Mouse (Mus musculus) thymus, adult 2 months (tissue): ENCODE measurements around the gene Smo. TPM values are rescaled to one million over a fixed set of nuclear protein-coding genes. Genes with fewer than 3 reads are reported as not detected.

Experiments
- DNase-seq: peaks from one replicate; pipeline ENCODE4 v3.0.0; 2021
- H3K27ac ChIP-seq: fragments of 200-500 bp; 2 replicates; pipeline ENCODE4 v1.5.1; 2012; ENCODE audit warnings: low read length, control low read depth; ENCODE audit not compliant: control insufficient read depth, insufficient read depth
- H3K27me3 ChIP-seq: fragments of 200-500 bp; 2 replicates; pipeline ENCODE4 v1.6.1; 2012; ENCODE audit warnings: mild to moderate bottlenecking, low read length, moderate library complexity, mixed read lengths; ENCODE audit not compliant: control insufficient read depth, insufficient read depth
- H3K36me3 ChIP-seq: fragments of 200-500 bp; 2 replicates; pipeline ENCODE4 v1.6.1; 2012; ENCODE audit warnings: mild to moderate bottlenecking, low read length, moderate library complexity; ENCODE audit not compliant: control insufficient read depth, insufficient read depth
- H3K4me1 ChIP-seq: fragments of 200-500 bp; replicated peaks from 2 replicates; pipeline ENCODE4 v1.6.1; 2012; ENCODE audit warnings: low read length; ENCODE audit not compliant: control insufficient read depth, insufficient read depth
- H3K4me3 ChIP-seq: fragments of 200-500 bp; 2 replicates; pipeline ENCODE4 v1.5.1; 2012; ENCODE audit warnings: mild to moderate bottlenecking, low read length, control low read depth, moderate library complexity; ENCODE audit not compliant: control insufficient read depth, insufficient read depth
- CTCF ChIP-seq: fragments of 200-500 bp; IDR thresholded peaks from 2 replicates; pipeline ENCODE4 v1.5.1; 2012; ENCODE audit warnings: mild to moderate bottlenecking, control low read depth, low read length, moderate library complexity, borderline replicate concordance; ENCODE audit not compliant: control insufficient read depth, poor library complexity, insufficient read depth; ENCODE audit errors: extremely low read depth
- POLR2A ChIP-seq: fragments of 200-500 bp; IDR thresholded peaks from 2 replicates; pipeline ENCODE4 v1.6.1; 2012; ENCODE audit warnings: mild to moderate bottlenecking, low read length, control low read depth, moderate library complexity; ENCODE audit not compliant: control insufficient read depth, poor library complexity, insufficient read depth; ENCODE audit errors: extremely low read depth
- WGBS: fragments of 180-500 bp; shearing (Covaris S2); methylation state at CpG from one replicate; pipeline ENCODE4 v1.1.7; 2018; 5-methylcytosine and 5-hydroxymethylcytosine counted together
- polyA plus RNA-seq: library from polyadenylated mRNA; depleted of rRNA; stranded (reverse); fragments of >200 nt; gene quantifications from 2 replicates; pipeline ENCODE4 v1.2.3, GENCODE M21; 2012

The Smo gene
- polyA plus RNA-seq, 1 experiment, result 48.9 TPM

GRCm38 (mm10) chr6:29721890-29722289 is 13.4 kb upstream of the Smo start:
- 76% methylated on average over 2 of the region's 2 CpGs for WGBS
- Histone ChIP-seq H3K27ac (no peak overlapping the region), H3K4me3 (no peak overlapping the region), H3K36me3 (no peaks in the 10 kb centered on the region), H3K4me1 (peaks cover 10% of the 10 kb centered on the region), H3K27me3 (no peaks in the 10 kb centered on the region)
- TF ChIP-seq POLR2A (no peak), CTCF (no peak)
- DNase-seq, result no peak

GRCm38 (mm10) chr6:29726576-29727200 is 8.6 kb upstream of the Smo start:
- TF ChIP-seq POLR2A, result no peak
- TF ChIP-seq CTCF, result no peak
- WGBS, result 82% methylated on average over 1 of the region's 1 CpGs
- Histone ChIP-seq H3K36me3 (no peaks in the 10 kb centered on the region), H3K27ac (no peak overlapping the region), H3K27me3 (no peaks in the 10 kb centered on the region), H3K4me3 (no peak overlapping the region), H3K4me1 (no peaks in the 10 kb centered on the region)
- DNase-seq, result no peak

GRCm38 (mm10) chr6:29728035-29728434 is 7.3 kb upstream of the Smo start:
- no peaks in the 10 kb centered on the region for H3K4me1 ChIP-seq
- no peak overlapping the region for H3K27ac ChIP-seq
- no peaks in the 10 kb centered on the region for H3K36me3 ChIP-seq
- no peak for TF ChIP-seq POLR2A
- no peak for TF ChIP-seq CTCF
- 89% methylated on average over 3 of the region's 3 CpGs for WGBS
- H3K27me3 ChIP-seq, result no peaks in the 10 kb centered on the region
- DNase-seq, result no peak
- no peak overlapping the region for H3K4me3 ChIP-seq

GRCm38 (mm10) chr6:29729491-29729890 is 5.8 kb upstream of the Smo start:
- TF ChIP-seq POLR2A (no peak), CTCF (no peak)
- no peaks in the 10 kb centered on the region for H3K36me3 ChIP-seq
- no peak overlapping the region for H3K4me3 ChIP-seq

GRCm38 (mm10) chr6:29735689-29736451 is 567 bp downstream of the Smo start:
- under 1% methylated on average over 74 of the region's 75 CpGs for WGBS

More at GRCm38 (mm10) chr6:29729491-29729890, 5.8 kb upstream of the Smo start:
- H3K27ac ChIP-seq, result no peak overlapping the region
- H3K27me3 ChIP-seq, result no peaks in the 10 kb centered on the region
- WGBS, result 71% methylated on average over 1 of the region's 1 CpGs
- DNase-seq, result no peak
- no peaks in the 10 kb centered on the region for H3K4me1 ChIP-seq

GRCm38 (mm10) chr6:29736610-29737458 is 1.5 kb downstream of the Smo start:
- Histone ChIP-seq H3K4me1 (peaks cover 20% of the 10 kb centered on the region), H3K27ac (peak overlapping the region; percentile 20; the same call in 1 of the 2 replicates), H3K27me3 (no peaks in the 10 kb centered on the region), H3K4me3 (peak overlapping the region; percentile 67), H3K36me3 (no peaks in the 10 kb centered on the region)
- TF ChIP-seq POLR2A (no peak), CTCF (no peak)
- DNase-seq, result no peak
- WGBS, result 15% methylated on average over 13 of the region's 13 CpGs

More at GRCm38 (mm10) chr6:29735689-29736451, 567 bp downstream of the Smo start:
- H3K4me3 ChIP-seq, result peak overlapping the region; percentile 67
- TF ChIP-seq POLR2A (0 out of 2 replicates have a peak, but pooled peaks have one; percentile 11), CTCF (no peak)
- H3K4me1 ChIP-seq, result peaks cover 20% of the 10 kb centered on the region
- peak; percentile 52 for DNase-seq
- no peak overlapping the region for H3K27ac ChIP-seq
- H3K36me3 ChIP-seq, result no peaks in the 10 kb centered on the region
- no peaks in the 10 kb centered on the region for H3K27me3 ChIP-seq
